Mouse (Mus musculus) MEL (cell line): ENCODE results near the gene Pard3b. TPM values are rescaled to one million over a fixed set of nuclear protein-coding genes. Genes with fewer than 3 reads are reported as not detected.

Experiments used
- DNase-seq: peaks from one replicate; pipeline ENCODE4 v3.0.0; 2011; ENCODE audit warnings: low read depth, low spot score
- H3K27ac ChIP-seq: 2 replicates; pipeline ENCODE4 v1.5.1; 2012; ENCODE audit warnings: low read depth, mild to moderate bottlenecking, control low read depth, low read length, moderate library complexity; ENCODE audit not compliant: control insufficient read depth
- H3K27me3 ChIP-seq, 2 experiments: fragments of 150-350 bp in 1 of 2; sonication (generic) in 1 of 2; 2 replicates each; pipeline ENCODE4 v1.6.1; 2012; ENCODE audit warnings: low read length in 2 of 2, mild to moderate bottlenecking in 2 of 2, improper control_type of control experiment in 1 of 2, moderate library complexity in 1 of 2; ENCODE audit not compliant: insufficient read depth in 2 of 2, control insufficient read depth in 1 of 2
- H3K36me3 ChIP-seq, 2 experiments: 2 replicates each; pipeline ENCODE4 v1.6.1; 2012 to 2014; ENCODE audit warnings: low read length in 2 of 2, improper control_type of control experiment in 1 of 2, inconsistent platforms in 1 of 2, mild to moderate bottlenecking in 1 of 2; ENCODE audit not compliant: insufficient read depth in 2 of 2, control insufficient read depth in 1 of 2
- H3K4me1 ChIP-seq, 2 experiments: fragments of 150-350 bp in 1 of 2; sonication (generic) in 1 of 2; 2 replicates each; pipeline ENCODE4 v1.6.1; 2012; ENCODE audit warnings: low read length in 2 of 2, improper control_type of control experiment in 1 of 2, mild to moderate bottlenecking in 1 of 2; ENCODE audit not compliant: insufficient read depth in 2 of 2, control insufficient read depth in 1 of 2
- H3K4me3 ChIP-seq, 2 experiments: fragments of 150-350 bp in 1 of 2; sonication (generic) in 1 of 2; 2 replicates each; pipeline ENCODE4 v1.5.1; 2012; ENCODE audit warnings: low read depth in 2 of 2, low read length in 2 of 2, mild to moderate bottlenecking in 2 of 2, moderate library complexity in 2 of 2, control low read depth in 1 of 2, improper control_type of control experiment in 1 of 2; ENCODE audit not compliant: control insufficient read depth in 1 of 2, insufficient read depth in 1 of 2
- H3K79me2 ChIP-seq: 2 replicates; pipeline ENCODE4 v1.6.1; 2012; ENCODE audit warnings: mild to moderate bottlenecking, low read length, moderate library complexity; ENCODE audit not compliant: control insufficient read depth, poor library complexity, insufficient read depth
- H3K9ac ChIP-seq: 2 replicates; pipeline ENCODE4 v1.6.1; 2012; ENCODE audit warnings: low read depth, mild to moderate bottlenecking, control low read depth, low read length, moderate library complexity; ENCODE audit not compliant: control insufficient read depth, poor library complexity, severe bottlenecking
- H3K9me3 ChIP-seq: fragments of 150-350 bp; sonication (generic); replicated peaks from 2 replicates; pipeline ENCODE4 v1.6.1; 2012; ENCODE audit warnings: mild to moderate bottlenecking, low read length, improper control_type of control experiment, moderate library complexity; ENCODE audit not compliant: insufficient read depth
- CHD2 ChIP-seq: IDR thresholded peaks from 2 replicates; pipeline ENCODE4 v1.6.1; 2011; ENCODE audit warnings: low read length, improper control_type of control experiment
- CTCF ChIP-seq, 3 experiments: IDR thresholded peaks in 2 of 3; conservative IDR thresholded peaks in 1 of 3; 2 replicates each; pipeline ENCODE4 v1.5.1; 2011 to 2012; ENCODE audit warnings: low read length in 3 of 3, low read depth in 2 of 3, mild to moderate bottlenecking in 2 of 3, improper control_type of control experiment in 1 of 3, inconsistent platforms in 1 of 3, mixed read lengths in 1 of 3, moderate library complexity in 1 of 3; ENCODE audit not compliant: control insufficient read depth in 1 of 3, insufficient read depth in 1 of 3, poor library complexity in 1 of 3, severe bottlenecking in 1 of 3
- E2F4 ChIP-seq: IDR thresholded peaks from 2 replicates; pipeline ENCODE4 v1.6.1; 2011; ENCODE audit warnings: low read depth, low read length, improper control_type of control experiment, borderline replicate concordance
- ETS1 ChIP-seq: IDR thresholded peaks from 2 replicates; pipeline ENCODE4 v1.6.1; 2012; ENCODE audit warnings: low read depth, mild to moderate bottlenecking, inconsistent platforms, low read length, improper control_type of control experiment, moderate library complexity
- GABPA ChIP-seq: IDR thresholded peaks from 2 replicates; pipeline ENCODE4 v1.6.1; 2012; ENCODE audit warnings: low read depth, mild to moderate bottlenecking, inconsistent platforms, low read length, improper control_type of control experiment, moderate library complexity
- GATA1 ChIP-seq: IDR thresholded peaks from 2 replicates; pipeline ENCODE4 v1.6.1; 2011; ENCODE audit warnings: low read depth, low read length, improper control_type of control experiment
- HCFC1 ChIP-seq: IDR thresholded peaks from 2 replicates; pipeline ENCODE4 v1.6.1; 2012; ENCODE audit warnings: low read depth, mild to moderate bottlenecking, inconsistent platforms, low read length, improper control_type of control experiment, moderate library complexity
- JUND ChIP-seq: IDR thresholded peaks from 2 replicates; pipeline ENCODE4 v1.6.1; 2011; ENCODE audit warnings: low read depth, mild to moderate bottlenecking, improper control_type of control experiment, low read length
- MAFK ChIP-seq: IDR thresholded peaks from 2 replicates; pipeline ENCODE4 v1.6.1; 2011; ENCODE audit warnings: low read depth, mild to moderate bottlenecking, low read length, improper control_type of control experiment, borderline replicate concordance
- MAZ ChIP-seq: IDR thresholded peaks from 2 replicates; pipeline ENCODE4 v1.6.1; 2012; ENCODE audit warnings: low read depth, mild to moderate bottlenecking, inconsistent platforms, low read length, improper control_type of control experiment
- MEF2A ChIP-seq: IDR thresholded peaks from 2 replicates; pipeline ENCODE4 v1.6.1; 2014; ENCODE audit warnings: low read depth, mild to moderate bottlenecking, inconsistent platforms, low read length, improper control_type of control experiment; ENCODE audit not compliant: poor library complexity, insufficient replicate concordance, severe bottlenecking; ENCODE audit errors: extremely low read depth
- MXI1 ChIP-seq: IDR thresholded peaks from 2 replicates; pipeline ENCODE4 v1.6.1; 2011; ENCODE audit warnings: mild to moderate bottlenecking, low read depth, low read length, improper control_type of control experiment
- NELFE ChIP-seq: IDR thresholded peaks from 2 replicates; pipeline ENCODE4 v1.6.1; 2011; ENCODE audit warnings: low read depth, low read length, improper control_type of control experiment
- POLR2A ChIP-seq, 2 experiments: IDR thresholded peaks; 2 replicates each; pipeline ENCODE4 v1.6.1; 2011 to 2012; ENCODE audit warnings: low read length in 2 of 2, mild to moderate bottlenecking in 2 of 2, control low read depth in 1 of 2, improper control_type of control experiment in 1 of 2, low read depth in 1 of 2, moderate library complexity in 1 of 2; ENCODE audit not compliant: control insufficient read depth in 1 of 2, insufficient read depth in 1 of 2, poor library complexity in 1 of 2
- RCOR1 ChIP-seq: IDR thresholded peaks from 2 replicates; pipeline ENCODE4 v1.6.1; 2012; ENCODE audit warnings: low read depth, mild to moderate bottlenecking, inconsistent platforms, low read length, improper control_type of control experiment
- SIN3A ChIP-seq: IDR thresholded peaks from 2 replicates; pipeline ENCODE4 v1.6.1; 2012; ENCODE audit warnings: low read length, improper control_type of control experiment, inconsistent platforms
- TAL1 ChIP-seq: IDR thresholded peaks from 2 replicates; pipeline ENCODE4 v1.6.1; 2012; ENCODE audit warnings: mild to moderate bottlenecking, inconsistent platforms, low read length, moderate library complexity, mixed read lengths
- TBP ChIP-seq: IDR thresholded peaks from 2 replicates; pipeline ENCODE4 v1.8.0; 2011; ENCODE audit warnings: low read depth, low read length, improper control_type of control experiment
- TCF12 ChIP-seq: IDR thresholded peaks from 2 replicates; pipeline ENCODE4 v1.6.1; 2014; ENCODE audit warnings: low read depth, mild to moderate bottlenecking, inconsistent platforms, low read length, improper control_type of control experiment, moderate library complexity
- USF2 ChIP-seq, 2 experiments: IDR thresholded peaks; 2 replicates each; pipeline ENCODE4 v1.6.1; 2011 to 2012; ENCODE audit warnings: improper control_type of control experiment in 2 of 2, low read length in 2 of 2, borderline replicate concordance in 1 of 2, inconsistent platforms in 1 of 2, low read depth in 1 of 2, mild to moderate bottlenecking in 1 of 2; ENCODE audit not compliant: insufficient read depth in 1 of 2
- ZC3H11A ChIP-seq: IDR thresholded peaks from 2 replicates; pipeline ENCODE4 v1.6.1; 2012; ENCODE audit warnings: low read depth, mild to moderate bottlenecking, inconsistent platforms, low read length, improper control_type of control experiment
- ZMIZ1 ChIP-seq: IDR thresholded peaks from 2 replicates; pipeline ENCODE4 v1.6.1; 2012; ENCODE audit warnings: low read depth, mild to moderate bottlenecking, inconsistent platforms, low read length, improper control_type of control experiment, moderate library complexity
- polyA plus RNA-seq, 2 experiments: library from polyadenylated mRNA; stranded (reverse) in 1 of 2; unstranded in 1 of 2; fragments of >175 nt in 1 of 2; fragments of >200 nt in 1 of 2; gene quantifications; 2 replicates each; pipeline versions ENCODE4 v1.2.1 to v1.2.4; 2012; ENCODE audit warnings: low replicate concordance in 2 of 2, low read depth in 1 of 2; ENCODE audit not compliant: insufficient read length in 2 of 2, insufficient read depth in 1 of 2, missing spikeins in 1 of 2
- total RNA-seq: library from RNA; depleted of rRNA; stranded (reverse); fragments of 300-350 nt; gene quantifications from 2 replicates; pipeline ENCODE4 v1.2.3, GENCODE M21; 2012

Pard3b gene
- total and polyA plus RNA-seq, 3 experiments = not detected

- no peak overlapping the region for H3K27ac ChIP-seq
- DNase-seq = no peak
- TF ChIP-seq E2F4 (no peak), MEF2A (no peak), ZMIZ1 (no peak), TBP (no peak), RCOR1 (no peak), MXI1 (no peak), JUND (no peak), USF2 (IDR thresholded peaks at IDR 0.05; ENCODE audit: borderline replicate concordance in 1 of 2, insufficient read depth in 1 of 2, low read depth in 1 of 2, low read length in 2 of 2) (no peak)
- H3K79me2 ChIP-seq = no peaks in the 10 kb centered on the region
- H3K9ac ChIP-seq = no peak overlapping the region
- no peak overlapping the region for H3K4me3 ChIP-seq
- no peaks in the 10 kb centered on the region for H3K9me3 ChIP-seq
- no peaks in the 10 kb centered on the region for H3K36me3 ChIP-seq
- H3K4me1 ChIP-seq = no peaks in the 10 kb centered on the region
- no peaks in the 10 kb centered on the region for H3K27me3 ChIP-seq
Measured at GRCm38 (mm10) chr1:62555838-62556237, 917.2 kb downstream of the Pard3b start.

- Histone ChIP-seq H3K4me3 (no peak overlapping the region), H3K9me3 (no peaks in the 10 kb centered on the region), H3K9ac (no peak overlapping the region), H3K27ac (no peak overlapping the region), H3K27me3 (no peaks in the 10 kb centered on the region)
- no peak for DNase-seq
- no peak for TF ChIP-seq ZMIZ1
- no peak for TF ChIP-seq ETS1
- no peak for TF ChIP-seq GABPA
- TF ChIP-seq USF2 (IDR thresholded peaks at IDR 0.05; ENCODE audit: borderline replicate concordance in 1 of 2, insufficient read depth in 1 of 2, low read depth in 1 of 2, low read length in 2 of 2) = no peak
- no peak for TF ChIP-seq MAFK
- TF ChIP-seq TCF12 = no peak
- TF ChIP-seq CHD2 = no peak
- no peak for TF ChIP-seq SIN3A
- no peak for TF ChIP-seq MAZ
- no peak for TF ChIP-seq E2F4
- no peak for TF ChIP-seq MEF2A
- TF ChIP-seq GATA1 = no peak
- TF ChIP-seq CTCF (IDR thresholded peaks at IDR 0.05 in 2 of 3, conservative IDR thresholded peaks at IDR 0.05 in 1 of 3; ENCODE audit: control insufficient read depth in 1 of 3, insufficient read depth in 1 of 3, low read depth in 2 of 3, low read length in 3 of 3, poor library complexity in 1 of 3, severe bottlenecking in 1 of 3) = no peak
- no peak for TF ChIP-seq HCFC1
- TF ChIP-seq ZC3H11A = no peak
- no peak for TF ChIP-seq POLR2A (IDR thresholded peaks at IDR 0.05; ENCODE audit: control insufficient read depth in 1 of 2, insufficient read depth in 1 of 2, low read depth in 1 of 2, low read length in 2 of 2, poor library complexity in 1 of 2)
- TF ChIP-seq NELFE = no peak
- no peak for TF ChIP-seq TAL1
- TF ChIP-seq, all 39 proteins: peak for 0
- Histone ChIP-seq H3K36me3 (no peaks in the 10 kb centered on the region), H3K4me1 (no peaks in the 10 kb centered on the region), H3K79me2 (no peaks in the 10 kb centered on the region)
Measured at GRCm38 (mm10) chr1:62562987-62563386, 924.4 kb downstream of the Pard3b start.
